Mouse (Mus musculus) cerebellum, postnatal 14 days (tissue): Measurements from ENCODE around the gene Olfr1328.
"Not testable (repeated sequence)": the region's sequence is repeated elsewhere in the genome, so short reads cannot be mapped to it uniquely, and the experiment has no call there.

ENCODE experiments used
- DNase-seq, 2 experiments: peaks; one replicate each; pipeline ENCODE4 v3.0.0; 2021; ENCODE audit warnings: mixed read lengths in 2 of 2

The Olfr1328 gene

GRCm38 (mm10) chr4:118938512-118938911 lies at the start of gene Olfr1328:
Olfr1328 (minus strand) TSS chr4:118938612.
- DNase-seq = no peak

- DNase-seq = no peak
These were observed 46.9 kb upstream of the Olfr1328 start for GRCm38 (mm10) chr4:118985291-118985690.

DNA sequence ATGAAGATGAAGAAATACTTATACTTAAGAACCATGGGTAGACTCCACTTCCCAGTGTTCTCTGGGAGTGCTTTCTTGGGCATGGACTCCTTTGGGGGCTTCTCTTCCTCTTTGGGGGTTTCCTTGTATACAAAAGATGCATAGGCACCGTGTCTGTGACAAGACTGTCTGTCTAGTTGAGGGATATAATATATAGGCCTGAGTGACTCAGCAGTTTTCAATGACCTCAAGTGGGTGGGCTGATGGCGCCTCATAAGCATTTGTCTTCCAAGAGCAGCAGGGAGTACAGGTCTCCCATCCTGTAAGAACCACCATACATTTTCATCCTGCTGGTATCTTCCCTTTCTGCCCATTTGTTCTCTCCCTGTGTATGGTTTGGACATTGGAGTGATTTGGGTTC lies 34.9 kb upstream of the Olfr1328 start:
- DNase-seq = no peak

GRCm38 (mm10) chr4:118967711-118968110 lies 29.3 kb upstream of the Olfr1328 start:
- DNase-seq = no peak

- peak; percentile 65 to 77 for DNase-seq
These were observed 22.8 kb upstream of the Olfr1328 start, which contains the start of gene Lao1 for GRCm38 (mm10) chr4:118961141-118961628. Lao1 (plus strand) TSS chr4:118961578.

DNA sequence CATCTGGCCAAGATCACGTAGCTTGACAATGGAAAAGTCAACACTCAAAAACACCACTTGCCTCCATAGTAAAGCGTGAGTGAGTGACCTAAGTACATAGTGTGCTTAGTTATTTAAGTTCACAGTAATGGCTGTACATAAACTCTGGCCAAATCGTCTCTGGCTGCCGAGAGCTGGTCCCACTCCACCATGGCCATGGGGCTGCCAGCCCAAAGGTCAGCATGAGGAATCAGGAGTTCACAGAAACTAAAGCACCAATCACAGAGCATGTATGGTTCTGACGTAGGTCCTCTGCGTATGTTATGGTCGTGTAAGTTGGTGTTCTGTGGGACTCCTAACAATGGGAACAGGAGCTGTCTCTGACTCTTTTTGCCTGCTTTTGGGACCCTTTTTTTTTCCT lies 20.4 kb upstream of the Olfr1328 start:
- no peak for DNase-seq

GRCm38 (mm10) chr4:118931326-118931725 lies 7.1 kb downstream of the Olfr1328 start:
- not testable (repeated sequence) for DNase-seq

- DNase-seq = not testable (repeated sequence)
These were observed 21.0 kb downstream of the Olfr1328 start, which contains the start of gene Olfr1329 for GRCm38 (mm10) chr4:118917365-118917764. Olfr1329 (minus strand) TSS chr4:118917465.

GRCm38 (mm10) chr4:118901981-118902380 lies 36.4 kb downstream of the Olfr1328 start:
- no peak for DNase-seq

- no peak for DNase-seq
These were observed 50.1 kb downstream of the Olfr1328 start, which contains the start of gene Olfr1330 for GRCm38 (mm10) chr4:118888297-118888696. Olfr1330 (plus strand) TSS chr4:118888597.
